Mouse (Mus musculus): ENCODE measurements around the gene Tex26. TPM values are rescaled to one million over a fixed set of nuclear protein-coding genes. Genes with fewer than 3 reads are reported as not detected.

Tex26 gene
- polyA plus RNA-seq (2012; rRNA removed): 0.32 TPM in 1 of 2 replicates, not detected in the other

DNA sequence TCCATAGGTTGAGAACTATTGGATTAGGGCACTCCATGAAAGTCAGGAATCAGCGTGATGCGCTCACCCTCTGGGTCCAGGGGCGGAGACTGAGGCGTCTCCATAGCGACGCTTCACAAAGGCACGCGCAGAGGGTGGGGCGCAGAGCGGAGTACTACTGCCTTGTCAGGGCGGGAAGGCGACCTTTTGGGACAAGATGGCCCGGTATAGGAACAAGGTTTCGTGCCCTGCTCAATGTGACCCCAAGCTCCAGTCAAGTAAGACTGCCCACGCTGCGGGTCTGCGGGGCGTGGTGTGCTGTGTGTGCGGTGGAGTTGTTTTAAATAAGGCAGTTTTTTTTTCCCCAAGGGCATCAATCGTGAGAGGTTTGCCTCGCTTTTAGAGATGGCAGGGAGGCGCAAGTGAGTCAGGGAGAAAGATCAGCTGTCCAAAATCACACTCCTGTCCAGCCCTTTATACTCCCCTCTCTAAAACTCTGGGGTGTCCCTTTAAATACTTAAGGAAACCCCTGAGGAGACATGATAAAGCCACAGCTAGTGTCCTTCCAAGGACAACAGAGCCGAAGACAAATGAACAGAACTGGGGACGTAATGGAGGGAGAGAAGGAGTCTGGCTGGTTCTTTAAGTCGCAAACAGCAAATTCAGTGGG is at the start of gene Tex26:
Gene Tex26 (plus strand): TSS at position 130 of the 649 bp plus-strand sequence.
- DNase-seq (ENCODE audit: low read depth): no peak

DNA sequence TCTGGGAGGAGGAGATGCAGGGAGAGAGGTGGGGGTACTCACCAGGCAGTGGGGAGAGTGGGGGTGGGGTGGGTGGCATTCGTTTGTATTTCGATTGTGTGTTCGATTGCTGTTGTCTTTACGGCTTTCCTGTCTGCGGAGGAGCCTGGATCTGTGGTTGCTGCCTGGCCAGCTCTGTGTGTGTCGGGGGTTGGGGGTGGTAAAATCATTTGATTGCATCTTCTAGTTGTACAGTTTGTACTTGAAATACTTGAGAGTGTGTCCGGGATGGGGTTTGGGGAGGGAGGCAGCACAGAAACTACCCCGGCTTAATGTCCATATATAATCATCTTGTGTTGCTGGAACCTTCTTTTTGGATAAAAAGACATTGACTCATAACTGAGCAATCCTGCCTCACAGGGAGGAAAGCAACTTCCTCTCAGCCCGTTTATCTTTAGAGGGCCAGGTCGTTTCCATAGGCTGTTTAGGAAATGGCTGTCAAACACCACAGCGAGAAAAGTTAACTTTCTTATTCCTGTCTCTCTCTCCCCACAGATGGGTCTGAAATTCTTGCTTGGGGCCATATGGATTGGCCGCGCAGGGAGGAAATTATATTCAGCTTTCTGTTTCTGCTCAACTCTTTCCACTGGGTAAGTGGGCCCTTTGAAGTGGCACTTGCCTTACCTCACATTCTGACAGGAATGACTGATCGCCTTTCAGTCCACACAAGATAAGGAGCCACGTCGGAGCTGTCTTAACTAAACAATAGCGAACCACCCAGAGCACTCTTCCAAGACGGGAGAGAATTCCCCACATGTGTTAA is 47.7 kb upstream of the Tex26 start:
- no peak for DNase-seq (ENCODE audit: low read depth)

DNA sequence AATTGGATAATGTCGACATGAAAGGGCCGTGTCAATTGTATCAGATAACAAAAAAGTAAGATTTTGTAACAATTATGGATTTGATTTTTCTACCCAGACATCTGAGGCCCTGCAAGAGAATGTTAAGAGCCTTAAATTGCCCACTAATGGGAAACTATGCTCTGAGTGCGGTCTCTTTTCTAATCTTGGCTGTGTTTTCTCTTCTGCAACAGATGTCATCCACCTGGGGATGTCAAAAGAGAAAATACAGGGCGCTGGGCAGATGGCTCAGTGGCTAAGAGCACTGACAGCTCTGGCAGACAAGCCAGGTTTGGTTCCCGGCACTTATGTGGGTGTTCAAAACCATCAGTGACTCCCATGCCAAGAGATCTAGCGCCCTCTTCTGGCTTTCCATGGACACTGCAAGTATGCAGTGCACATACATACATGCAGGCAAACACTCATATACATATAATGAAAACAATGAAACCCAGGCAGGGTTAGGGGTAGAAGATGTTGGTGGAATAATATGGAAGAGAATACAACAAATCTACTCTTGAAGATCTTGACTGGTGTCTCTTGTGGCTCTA is 47.0 kb upstream of the Tex26 start:
- no peak for DNase-seq (ENCODE audit: low read depth)

DNA sequence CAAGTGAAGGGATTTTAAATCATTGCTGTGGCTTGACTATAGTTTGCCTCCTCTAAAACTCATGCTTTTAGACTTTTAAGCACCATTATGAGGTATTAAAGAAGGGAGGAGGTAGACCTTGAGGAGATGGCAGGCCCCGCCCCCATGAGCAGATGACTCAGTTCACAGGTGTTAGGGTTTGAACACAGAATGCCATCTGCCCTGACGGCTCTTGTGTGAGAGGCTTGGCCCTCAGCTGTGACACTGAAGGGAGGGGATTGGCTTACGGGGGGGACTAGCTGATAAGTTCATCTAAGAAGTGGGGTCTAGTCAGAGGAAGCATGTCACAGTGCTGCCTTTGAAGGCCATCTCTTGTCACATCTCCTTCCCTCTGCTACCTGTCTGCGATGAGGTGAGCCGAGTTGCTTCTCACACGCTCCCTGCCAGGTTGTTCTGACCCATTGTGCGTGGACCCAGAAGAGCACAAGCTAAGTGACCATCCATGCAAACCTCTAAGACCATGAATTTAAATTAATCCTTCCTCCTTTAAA is 37.9 kb upstream of the Tex26 start:
- no peak for DNase-seq (ENCODE audit: low read depth)

DNA sequence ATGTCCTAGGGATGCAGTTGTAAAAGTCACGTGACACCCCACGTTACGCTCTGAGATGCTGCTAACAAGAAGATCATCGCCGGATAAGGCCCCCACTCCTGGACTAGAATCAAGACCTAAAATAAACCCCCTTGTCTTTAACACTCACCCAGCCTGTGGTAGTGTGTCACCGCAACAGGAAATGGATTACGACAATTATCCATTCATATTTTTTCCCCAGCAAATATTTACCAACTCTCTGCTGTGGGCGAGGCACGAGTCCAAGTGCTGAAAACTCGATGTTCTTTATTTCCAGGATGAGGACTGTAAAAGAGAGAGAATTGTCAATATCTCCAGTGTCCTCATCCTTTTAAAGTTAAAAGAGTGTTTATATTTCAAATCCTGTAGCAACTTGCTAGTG is 37.4 kb upstream of the Tex26 start:
- no peak for DNase-seq (ENCODE audit: low read depth)

DNA sequence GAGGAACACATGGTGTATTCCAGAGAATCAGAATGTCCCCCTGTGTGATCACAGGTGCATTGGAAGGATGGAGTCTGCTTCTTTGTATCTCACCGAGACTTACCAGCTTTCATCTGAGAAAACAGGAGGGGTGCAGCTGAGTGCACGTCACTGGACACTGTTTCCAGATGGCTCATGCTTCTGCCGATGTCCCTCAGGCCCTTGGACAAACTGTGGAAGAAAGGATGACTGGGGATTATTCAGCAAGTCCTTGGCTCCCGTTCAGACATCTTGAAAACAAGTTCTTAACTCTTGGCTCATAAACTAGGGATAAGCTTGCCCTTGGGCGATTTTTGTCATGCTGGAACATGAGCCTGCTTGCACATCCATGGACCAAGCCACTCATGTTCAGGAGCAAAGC is 36.1 kb upstream of the Tex26 start:
- peak; percentile 95 for DNase-seq (ENCODE audit: low read depth)

DNA sequence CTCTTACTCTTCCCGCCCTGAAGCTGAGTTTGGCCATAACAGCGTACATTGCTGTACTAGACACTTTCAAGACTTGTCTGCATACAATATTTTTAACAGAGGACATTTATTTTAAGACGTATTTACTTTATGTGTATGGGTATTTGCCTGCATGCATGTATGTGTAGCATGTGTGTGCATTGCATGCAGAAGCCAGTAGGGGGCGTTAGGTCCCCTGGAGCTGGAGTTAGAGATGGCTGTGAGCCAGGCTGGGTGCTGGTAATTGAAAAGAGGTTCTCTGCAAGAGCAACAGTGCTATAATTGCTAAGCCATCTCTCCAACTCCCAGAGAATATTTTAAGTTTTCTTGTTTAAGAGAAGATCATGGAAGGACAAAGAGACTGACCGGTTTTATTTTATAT is 34.8 kb upstream of the Tex26 start:
- no peak for DNase-seq (ENCODE audit: low read depth)

DNA sequence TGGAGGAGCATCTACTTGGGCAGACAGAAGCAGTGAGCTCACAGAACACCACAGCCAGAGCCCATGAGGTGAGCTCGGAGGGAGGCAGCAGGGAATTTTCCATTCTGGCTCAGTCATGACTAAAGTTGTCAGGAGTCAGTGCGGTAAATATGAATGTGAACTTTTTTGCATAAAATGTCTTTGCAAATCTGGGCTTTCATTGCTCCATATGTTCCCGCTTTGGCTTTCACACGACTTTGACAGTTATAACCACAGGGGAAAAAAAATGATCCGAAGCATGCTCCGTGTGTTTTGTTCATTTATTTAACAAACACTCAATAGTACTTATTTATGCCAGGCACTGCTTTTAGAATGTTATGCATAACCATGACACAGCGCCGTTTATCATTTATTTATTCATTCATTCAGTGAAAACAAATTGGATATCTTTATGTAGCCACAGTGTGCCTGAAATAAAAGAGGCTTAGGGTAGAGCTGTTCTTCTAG is 32.6 kb upstream of the Tex26 start:
- no peak for DNase-seq (ENCODE audit: low read depth)

DNA sequence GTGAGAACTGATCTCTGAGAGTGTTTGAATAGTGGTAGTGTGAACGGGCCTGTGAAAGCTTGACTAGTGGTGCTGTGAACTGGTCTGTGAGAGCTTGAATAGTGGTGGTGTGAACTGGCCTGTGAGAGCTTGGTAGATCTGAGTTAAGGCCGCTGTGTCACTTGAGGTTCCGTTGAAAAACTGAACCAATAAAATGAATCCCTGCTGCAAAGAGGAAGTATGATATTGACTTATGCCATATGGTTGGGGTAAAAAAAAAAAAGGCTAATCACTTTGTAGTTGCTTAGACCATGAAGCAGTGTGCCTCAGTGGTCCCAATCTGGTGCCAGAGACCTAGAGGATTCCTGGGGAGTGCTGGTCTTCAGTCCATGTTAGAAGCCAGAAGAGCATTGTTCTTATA is 30.0 kb upstream of the Tex26 start:
- no peak for DNase-seq (ENCODE audit: low read depth)

DNA sequence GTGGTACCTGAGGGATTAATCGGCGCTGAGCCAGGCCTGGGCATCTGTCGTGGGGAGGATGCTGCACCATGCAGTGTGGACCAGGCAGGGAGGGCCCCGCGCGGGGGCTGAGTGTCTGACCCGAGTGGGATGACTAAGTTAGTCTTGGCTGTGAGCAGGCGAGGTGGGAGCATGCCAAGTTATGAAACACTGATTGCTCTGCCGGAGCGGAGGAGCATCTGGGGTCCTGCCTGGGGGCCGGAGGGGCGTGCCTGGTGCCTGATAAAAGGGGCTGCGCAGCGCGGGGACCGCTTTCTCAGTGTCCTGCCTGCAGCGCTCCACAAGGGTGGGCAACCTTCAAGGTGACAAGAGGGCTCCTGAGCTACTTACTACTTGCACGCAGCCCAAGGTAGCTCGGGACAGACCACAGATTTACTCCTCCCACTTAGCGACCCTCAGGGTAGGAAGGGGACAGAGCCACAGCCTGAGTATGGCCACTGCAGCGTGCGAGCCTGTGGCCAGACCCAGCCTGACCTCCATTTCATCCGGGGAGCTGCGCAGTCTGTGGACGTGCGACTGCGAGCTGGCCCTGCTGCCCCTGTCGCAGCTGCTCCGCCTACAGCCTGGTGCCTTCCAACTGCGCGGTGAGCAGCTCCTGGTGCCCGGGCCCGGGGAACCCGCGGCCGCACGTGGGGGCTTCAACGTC is 27.8 kb upstream of the Tex26 start, which contains the start of gene Medag:
Gene Medag (plus strand): TSS at position 241 of the 685 bp plus-strand sequence.
- no peak for DNase-seq (ENCODE audit: low read depth)

DNA sequence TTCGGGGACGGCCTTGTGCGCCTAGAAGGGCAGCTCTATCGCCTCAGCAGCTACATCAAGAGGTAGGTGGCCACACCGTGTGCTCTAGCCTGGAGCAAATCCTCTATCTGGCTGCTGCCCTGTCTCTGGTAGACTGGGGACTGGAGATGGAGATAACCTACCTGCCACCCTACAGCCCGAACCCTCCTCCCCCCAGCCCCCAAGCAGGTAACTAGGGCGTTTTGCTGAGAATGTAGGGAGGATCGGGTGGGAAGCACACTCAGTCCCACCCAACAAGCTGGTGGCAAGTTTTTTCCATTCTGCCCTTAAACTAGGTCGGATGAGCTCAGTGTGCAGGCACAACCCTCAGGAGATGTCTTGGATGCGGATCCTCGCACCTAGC is 27.3 kb upstream of the Tex26 start:
- DNase-seq (ENCODE audit: low read depth): no peak

DNA sequence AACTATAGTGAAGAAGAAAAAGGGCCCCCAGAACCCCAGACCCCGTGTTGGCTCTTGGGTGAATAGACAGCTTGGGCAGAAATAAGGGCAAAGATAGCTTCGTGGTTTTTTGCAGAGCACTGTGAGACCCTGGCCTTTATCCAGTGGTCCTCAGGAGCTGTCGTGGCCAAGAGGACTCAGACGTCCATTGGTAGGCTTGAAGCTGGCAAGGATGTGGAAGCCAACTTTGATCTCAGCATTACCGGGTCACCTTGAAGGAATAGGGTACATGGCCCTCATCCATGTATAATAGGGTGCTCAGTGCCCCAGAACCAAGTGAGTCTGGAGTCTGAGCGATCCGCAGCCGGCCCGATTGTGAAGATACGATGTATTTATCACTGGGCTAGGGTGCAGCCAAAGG is 26.8 kb upstream of the Tex26 start:
- no peak for DNase-seq (ENCODE audit: low read depth)

DNA sequence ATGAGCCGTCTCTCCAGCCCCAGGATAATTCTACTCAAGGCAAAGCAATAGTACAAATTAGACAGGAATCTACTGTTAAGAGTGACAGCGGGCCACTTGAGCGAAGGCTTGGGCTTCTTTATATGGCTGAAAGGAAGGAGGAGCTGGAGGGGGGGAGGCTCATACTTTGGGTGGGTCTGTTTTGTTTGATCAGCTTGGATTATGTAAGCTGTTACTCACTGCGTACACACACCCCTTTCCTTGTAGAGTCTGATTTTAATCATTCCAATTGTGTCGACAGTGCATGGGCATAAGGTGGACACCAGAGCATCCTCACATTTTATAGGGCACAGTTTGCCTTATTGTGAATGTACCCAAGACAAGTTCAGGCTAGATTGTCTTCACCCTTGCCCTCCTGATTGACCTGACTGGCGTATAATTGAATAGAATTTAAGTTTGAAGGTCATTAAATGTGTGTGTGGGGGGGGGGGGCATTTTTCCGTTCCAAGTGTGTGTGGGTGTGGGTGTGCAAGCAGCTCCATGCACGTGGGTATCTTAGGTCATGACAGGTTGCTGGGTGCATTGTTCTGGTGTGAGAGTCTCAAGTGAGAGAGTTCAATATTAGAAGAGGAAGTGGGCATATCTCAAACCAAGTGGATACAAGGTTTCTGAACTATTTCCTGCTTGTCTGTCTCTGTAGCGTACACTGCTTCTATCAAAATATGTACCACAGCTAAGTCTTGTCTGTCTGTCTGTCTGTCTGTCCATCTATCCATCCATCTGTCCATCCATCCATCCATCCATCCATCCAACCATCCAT is 24.9 kb upstream of the Tex26 start:
- no peak for DNase-seq (ENCODE audit: low read depth)

DNA sequence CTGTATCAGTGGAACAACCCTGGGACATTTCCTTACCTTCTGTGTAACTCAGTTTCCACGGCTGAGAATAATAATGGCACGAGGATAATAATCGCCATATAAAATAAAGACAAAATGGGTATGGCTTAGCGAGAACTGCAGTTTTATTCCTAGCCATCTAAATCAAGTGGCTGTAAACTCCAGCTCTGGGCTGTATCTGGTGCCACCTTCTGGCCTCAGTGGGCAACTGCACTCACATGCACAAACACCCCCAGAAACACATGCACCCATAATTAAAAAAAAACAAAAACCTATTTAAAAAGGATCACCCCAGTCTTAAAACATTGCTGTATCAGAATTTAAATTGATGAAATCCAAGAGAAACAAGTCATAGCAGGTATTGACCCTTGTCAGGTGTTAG is 22.1 kb upstream of the Tex26 start:
- no peak for DNase-seq (ENCODE audit: low read depth)

DNA sequence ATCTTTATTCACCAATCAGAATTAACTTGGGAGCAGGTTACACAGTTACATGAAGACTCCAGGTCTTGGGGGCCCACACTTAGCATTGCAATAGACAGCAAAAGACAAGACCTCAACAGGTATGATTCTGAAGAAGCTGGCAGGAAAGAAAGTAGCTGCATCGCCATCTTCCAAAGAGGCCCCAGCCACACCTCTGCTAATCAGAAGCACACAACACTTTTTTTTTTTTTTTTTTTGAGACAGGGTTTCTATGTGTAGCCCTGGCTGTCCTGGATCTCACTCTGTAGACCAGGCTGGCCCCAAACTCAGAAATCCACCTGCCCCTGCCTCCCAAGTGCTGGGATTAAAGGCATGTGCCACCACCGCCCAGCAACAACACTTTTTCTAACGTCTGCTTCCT is 12.9 kb upstream of the Tex26 start:
- DNase-seq (ENCODE audit: low read depth): no peak

DNA sequence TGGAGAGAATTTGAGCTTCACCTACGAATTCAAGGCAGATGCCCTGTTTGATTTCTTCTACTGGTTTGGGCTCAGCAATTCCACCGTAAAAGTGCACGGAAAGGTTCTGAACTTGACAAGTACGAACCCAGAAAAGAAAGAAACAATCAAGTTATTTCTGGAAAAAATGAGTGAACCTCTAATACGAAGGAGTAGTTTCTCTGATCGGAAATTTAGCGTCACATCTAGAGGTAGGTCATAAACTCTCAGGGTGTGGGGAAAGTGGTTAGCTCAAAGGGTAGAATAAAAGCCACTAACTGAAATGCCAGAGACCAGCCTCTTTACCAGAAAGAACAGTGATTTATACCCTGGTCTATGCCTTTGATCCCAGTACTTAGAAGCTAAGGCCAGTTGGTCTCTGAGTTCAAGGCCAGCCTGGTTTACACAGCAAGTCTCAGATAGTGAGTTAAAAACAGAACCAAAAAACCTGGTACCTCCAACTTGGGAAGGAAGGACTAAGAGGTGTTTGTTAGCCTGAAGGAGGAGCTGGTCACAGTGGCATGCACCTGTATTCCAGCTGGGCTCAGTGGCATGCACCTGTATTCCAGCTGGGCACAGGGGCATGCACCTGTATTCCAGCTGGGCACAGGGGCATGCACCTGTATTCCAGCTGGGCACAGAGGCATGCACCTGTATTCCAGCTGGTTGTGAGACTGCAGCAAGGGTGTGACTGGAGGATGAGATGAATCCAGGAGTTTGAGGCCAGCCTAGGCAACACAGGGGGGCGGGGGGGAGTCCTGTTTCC is 12.0 kb upstream of the Tex26 start:
- DNase-seq (ENCODE audit: low read depth): no peak

DNA sequence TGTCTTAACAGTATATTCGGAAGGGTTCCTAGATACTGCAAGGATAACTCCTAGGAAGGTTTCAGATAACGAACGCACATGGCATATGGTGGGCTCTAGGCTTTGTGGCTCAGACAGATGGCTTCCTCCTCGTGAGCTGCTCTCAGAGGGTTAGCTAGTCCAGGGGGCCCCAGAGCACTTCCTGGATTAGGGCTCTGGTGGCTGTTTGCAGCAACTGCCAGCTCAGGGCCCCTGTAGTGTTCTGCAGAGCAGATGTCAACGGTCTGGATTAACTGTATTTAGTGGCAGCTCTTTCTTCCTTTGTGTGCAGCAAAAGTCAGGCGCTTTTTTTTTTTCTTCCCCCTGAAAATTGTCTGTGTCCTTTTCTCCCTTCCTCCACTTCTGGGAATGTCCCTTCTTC is 11.1 kb upstream of the Tex26 start:
- no peak for DNase-seq (ENCODE audit: low read depth)

DNA sequence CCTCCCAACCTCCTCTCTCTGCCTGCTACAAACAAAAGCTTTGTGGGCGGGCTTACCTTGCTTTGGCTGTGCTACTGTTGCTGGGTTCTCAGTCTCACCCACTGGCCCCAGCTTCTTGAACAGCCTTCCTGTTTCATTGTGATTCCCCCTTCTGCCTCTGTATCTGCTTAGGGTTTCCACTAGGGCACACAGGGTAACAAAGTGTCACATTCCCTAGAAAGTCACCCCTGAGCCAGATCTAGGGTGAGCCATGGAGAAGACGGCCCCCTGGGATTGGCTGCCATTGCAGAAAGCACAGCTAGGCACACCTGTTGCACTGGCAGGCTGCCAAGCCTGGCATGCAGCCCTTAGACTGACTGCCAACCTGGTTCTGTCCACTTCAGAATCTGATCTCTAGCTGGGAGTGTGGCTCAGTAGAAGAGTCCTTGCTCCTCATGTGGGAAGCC is 10.6 kb upstream of the Tex26 start:
- DNase-seq (ENCODE audit: low read depth): no peak

DNA sequence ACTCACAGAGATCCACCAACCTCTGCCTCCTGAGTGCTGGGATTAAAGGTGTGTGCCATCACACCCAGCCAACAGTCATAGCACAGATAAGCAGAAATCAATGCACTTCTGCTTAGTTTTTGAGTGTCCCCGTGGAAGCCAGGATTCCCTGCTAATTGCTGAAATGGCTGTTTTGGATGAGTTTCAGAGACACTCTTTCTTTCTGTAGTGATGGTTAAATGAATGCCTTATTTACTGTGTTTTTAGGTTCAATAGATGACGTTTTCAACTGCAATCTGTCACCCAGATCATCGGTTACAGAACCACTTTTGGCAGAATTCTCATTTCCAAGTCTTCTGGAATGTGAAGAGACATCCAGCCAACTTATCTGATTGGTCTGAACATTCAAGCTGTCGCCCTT is 9.9 kb upstream of the Tex26 start:
- no peak for DNase-seq (ENCODE audit: low read depth)

DNA sequence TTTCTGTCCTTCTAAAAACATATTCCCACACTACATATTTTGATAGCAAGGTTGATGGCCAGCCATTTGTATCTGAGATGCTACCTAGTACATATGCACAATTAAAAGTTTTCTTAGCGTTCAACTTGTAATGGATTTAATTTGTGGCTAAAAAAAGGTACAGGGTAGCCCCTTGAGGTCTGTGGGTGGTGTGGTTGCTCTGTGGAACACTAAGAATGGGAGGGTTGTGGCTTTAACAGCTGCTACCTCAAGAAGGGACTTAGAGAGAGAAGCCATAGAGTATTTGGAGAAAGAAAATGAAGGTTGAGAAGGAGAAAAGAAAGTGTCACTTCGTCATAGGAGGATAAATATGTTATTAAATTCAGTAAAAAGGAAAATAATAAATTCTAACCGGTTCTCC is 8.5 kb upstream of the Tex26 start:
- DNase-seq (ENCODE audit: low read depth): no peak

All from gonadal fat pad, adult 2 months (tissue).